8 mouse cellular contexts compared by ENCODE assay signal in the genomic region with DNA sequence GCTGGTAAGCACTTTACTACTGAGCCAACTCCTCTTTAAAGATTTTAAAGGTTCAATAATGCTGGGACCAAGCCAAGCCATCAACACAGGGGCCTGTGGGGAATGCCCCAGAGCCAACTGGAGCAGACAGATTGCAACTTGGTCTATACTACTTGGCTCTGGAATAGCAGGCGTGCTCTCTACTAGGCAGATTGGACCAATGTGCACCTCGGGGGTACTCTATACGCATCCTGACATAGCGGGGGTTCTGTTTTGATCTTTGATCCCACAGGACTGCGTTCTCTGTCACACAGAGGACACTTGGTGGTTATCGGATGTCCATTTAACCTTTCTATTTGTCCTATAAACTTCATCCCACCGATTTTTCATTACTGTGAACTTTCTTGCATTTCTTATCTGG. TPM values are rescaled to one million over a fixed set of nuclear protein-coding genes. Genes with fewer than 3 reads are reported as not detected.
DNase-seq lines count a peak whose midpoint lies in the region; ATAC-seq lines count a peak whose summit lies in the region.

No protein-coding gene starts in this region.

- H3K4me1 ChIP-seq in kidney, embryonic 14.5 days (ENCODE audit: control insufficient read depth, insufficient read depth, low read length), result no peaks in the 10 kb centered on the region
- H3K4me1 ChIP-seq in embryonic facial prominence, embryonic 14.5 days (ENCODE audit: control insufficient read depth, insufficient read depth, low read length), result no peaks in the 10 kb centered on the region
- peaks cover 5% of the 10 kb centered on the region; the same call in 1 of the 2 replicates for H3K4me1 ChIP-seq in intestine, embryonic 16.5 days (ENCODE audit: control insufficient read depth, insufficient read depth, low read length)

- H3K9me3 ChIP-seq in kidney, embryonic 14.5 days (ENCODE audit: control insufficient read depth, low read length), result no peaks in the 10 kb centered on the region
- no peaks in the 10 kb centered on the region for H3K9me3 ChIP-seq in embryonic facial prominence, embryonic 14.5 days (ENCODE audit: control insufficient read depth, low read length)
- H3K9me3 ChIP-seq in intestine, embryonic 16.5 days (ENCODE audit: control insufficient read depth, low read length), result no peaks in the 10 kb centered on the region

- peak overlapping the region; percentile 62 for H3K4me3 ChIP-seq in kidney, embryonic 14.5 days (ENCODE audit: low read length)
- H3K4me3 ChIP-seq in embryonic facial prominence, embryonic 14.5 days (ENCODE audit: low read depth, low read length), result peak overlapping the region; percentile 70
- peak overlapping the region; percentile 69; the same call in 1 of the 2 replicates for H3K4me3 ChIP-seq in intestine, embryonic 16.5 days (ENCODE audit: low read length)

- no peak overlapping the region for H3K9ac ChIP-seq in kidney, embryonic 14.5 days (ENCODE audit: low read depth, low read length)
- H3K9ac ChIP-seq in embryonic facial prominence, embryonic 14.5 days (ENCODE audit: low read depth, low read length), result no peak overlapping the region
- H3K9ac ChIP-seq in intestine, embryonic 16.5 days (ENCODE audit: low read depth, low read length), result no peak overlapping the region

- peak overlapping the region; percentile 79 for H3K4me2 ChIP-seq in kidney, embryonic 14.5 days (replicated peaks; ENCODE audit: low read depth, low read length)
- H3K4me2 ChIP-seq in embryonic facial prominence, embryonic 14.5 days (ENCODE audit: low read depth, low read length), result peak overlapping the region; percentile 96
- peak overlapping the region; percentile 94; the same call in 1 of the 2 replicates for H3K4me2 ChIP-seq in intestine, embryonic 16.5 days (ENCODE audit: low read depth, low read length)

- H3K27ac ChIP-seq in kidney, embryonic 14.5 days (ENCODE audit: low read depth, low read length), result no peak overlapping the region
- no peak overlapping the region for H3K27ac ChIP-seq in embryonic facial prominence, embryonic 14.5 days (replicated peaks; ENCODE audit: low read depth, low read length)
- H3K27ac ChIP-seq in intestine, embryonic 16.5 days (ENCODE audit: low read length), result no peak overlapping the region

- DNase-seq in kidney, postnatal 4 days, result no peak
- peak; percentile 9 for DNase-seq in embryonic facial prominence, embryonic 14.5 days (ENCODE audit: low spot score)
- DNase-seq in neural tube, embryonic 10.5 days (ENCODE audit: extremely low spot score, low spot score), result peak; percentile 19
- no peak for DNase-seq in yolk sac, embryonic 10.5 days (ENCODE audit: low spot score)
- no peak for DNase-seq in spleen, postnatal 36 days (ENCODE audit: low spot score in 2 of 2)
- no peak for DNase-seq in layer of hippocampus, adult 9-10 months (ENCODE audit: low spot score)

- 36% methylated on average over 7 of the region's 7 CpGs for WGBS in kidney, embryonic 14.5 days
- 22% methylated on average over 7 of the region's 7 CpGs for WGBS in embryonic facial prominence, embryonic 14.5 days
- WGBS in intestine, embryonic 16.5 days, result 32% methylated on average over 7 of the region's 7 CpGs

- no peaks in the 10 kb centered on the region for H3K36me3 ChIP-seq in kidney, embryonic 14.5 days (ENCODE audit: control insufficient read depth, insufficient read depth, low read length)
- H3K36me3 ChIP-seq in embryonic facial prominence, embryonic 14.5 days (ENCODE audit: control insufficient read depth, insufficient read depth, low read length), result no peaks in the 10 kb centered on the region
- H3K36me3 ChIP-seq in intestine, embryonic 16.5 days (ENCODE audit: control insufficient read depth, insufficient read depth, low read length), result no peaks in the 10 kb centered on the region

- H3K27me3 ChIP-seq in kidney, embryonic 14.5 days (ENCODE audit: control insufficient read depth, insufficient read depth, low read length), result peaks cover 25% of the 10 kb centered on the region
- peaks cover 30% of the 10 kb centered on the region for H3K27me3 ChIP-seq in embryonic facial prominence, embryonic 14.5 days (replicated peaks; ENCODE audit: control insufficient read depth, insufficient read depth, low read length)
- H3K27me3 ChIP-seq in intestine, embryonic 16.5 days (replicated peaks; ENCODE audit: control insufficient read depth, insufficient read depth, low read length), result peaks cover 23% of the 10 kb centered on the region

- peak; percentile 71; the same call in 1 of the 2 replicates for ATAC-seq in kidney, embryonic 14.5 days (ENCODE audit: low FRiP score, low TSS enrichment)
- ATAC-seq in embryonic facial prominence, embryonic 14.5 days (ENCODE audit: low read depth), result no peak
- ATAC-seq in intestine, embryonic 16.5 days, result no peak

RNA-seq across cellular contexts. Expression of a gene that starts 0.6 kb away (rescaled TPM):
- polyA plus RNA-seq in kidney, embryonic 14.5 days (2014; fragmentation: Nextera tagmentation; extraction: Ambion mirVana), result 1.2 TPM in 2 replicates
- polyA plus RNA-seq in embryonic facial prominence, embryonic 14.5 days (2014; fragmentation: Nextera tagmentation; extraction: Ambion mirVana), result 3.8 and 5.7 TPM in 2 replicates
- polyA plus RNA-seq in intestine, embryonic 16.5 days (2015; fragmentation: Nextera tagmentation; extraction: Ambion mirVana), result 3.0 and 3.8 TPM in 2 replicates

Comparison
In these comparisons a context has a peak if more than half of its experiments do, and no peak if none do; other contexts are left out.
1. DNase-seq: peak in embryonic facial prominence, embryonic 14.5 days (single experiment) and neural tube, embryonic 10.5 days (single experiment); none in kidney, postnatal 4 days (0 of 2), yolk sac, embryonic 10.5 days (single experiment), spleen, postnatal 36 days (0 of 2) and layer of hippocampus, adult 9-10 months (single experiment).
2. Peak in every context shown above with its lines, with median percentiles within 50 percentile points of each other: H3K4me2 ChIP-seq and H3K4me3 ChIP-seq.